Mouse (Mus musculus) C2C12 (cell line): ENCODE measurements around the gene Rnf222. TPM values are rescaled to one million over a fixed set of nuclear protein-coding genes. Genes with fewer than 3 reads are reported as not detected.
A peak's percentile ranks its signal among the peaks of the same experiment; 100 is the strongest.

Experiments used
- H3K27me3 ChIP-seq: one replicate; pipeline ENCODE4 v1.6.1; 2011; ENCODE audit not compliant: control insufficient read depth, insufficient read depth, insufficient read length
- H3K36me3 ChIP-seq: one replicate; pipeline ENCODE4 v1.6.1; 2011; ENCODE audit not compliant: control insufficient read depth, insufficient read depth
- H3K4me3 ChIP-seq: one replicate; pipeline ENCODE4 v1.5.1; 2011; ENCODE audit warnings: mild to moderate bottlenecking, control low read depth; ENCODE audit not compliant: poor library complexity, insufficient read depth, severe bottlenecking
- H3K79me2 ChIP-seq: one replicate; pipeline ENCODE4 v1.6.1; 2011; ENCODE audit not compliant: control insufficient read depth, insufficient read depth
- H3K79me3 ChIP-seq: one replicate; pipeline ENCODE4 v1.6.1; 2011; ENCODE audit warnings: low read depth, control low read depth
- H3ac ChIP-seq: one replicate; pipeline ENCODE3; 2011; ENCODE audit warnings: low read depth; ENCODE audit not compliant: control insufficient read depth, insufficient read length
- CEBPB ChIP-seq: IDR thresholded peaks from one replicate; pipeline ENCODE4 v1.6.1; 2011; ENCODE audit warnings: low read depth, mild to moderate bottlenecking, control low read depth, moderate library complexity
- CTCF ChIP-seq: IDR thresholded peaks from one replicate; pipeline ENCODE4 v1.5.1; 2011; ENCODE audit not compliant: control insufficient read depth, insufficient read depth, insufficient read length
- FOSL1 ChIP-seq: IDR thresholded peaks from one replicate; pipeline ENCODE4 v1.8.0; 2011; ENCODE audit warnings: mild to moderate bottlenecking, low read length; ENCODE audit not compliant: poor library complexity, insufficient read depth, severe bottlenecking
- MAX ChIP-seq: IDR thresholded peaks from one replicate; pipeline ENCODE4 v1.6.1; 2011; ENCODE audit warnings: mild to moderate bottlenecking, control low read depth
- MYOD1 ChIP-seq: IDR thresholded peaks from one replicate; pipeline ENCODE4 v1.6.1; 2011; ENCODE audit warnings: low read depth; ENCODE audit not compliant: control insufficient read depth, insufficient read length
- MYOG ChIP-seq: IDR thresholded peaks from one replicate; pipeline ENCODE4 v1.6.1; 2011; ENCODE audit not compliant: control insufficient read depth, insufficient read length; ENCODE audit errors: extremely low read depth
- USF1 ChIP-seq: IDR thresholded peaks from one replicate; pipeline ENCODE4 v1.6.1; 2011; ENCODE audit warnings: low read depth, mild to moderate bottlenecking, control low read depth, moderate library complexity
- polyA plus RNA-seq: library from polyadenylated mRNA; unstranded; fragments of >200 nt; fragmentation: generic; extraction: Trizol; gene quantifications from one replicate; pipeline ENCODE4 v1.2.1, GENCODE M21; 2012; ENCODE audit warnings: missing spikeins

The Rnf222 gene
- polyA plus RNA-seq, 1 experiment = not detected

DNA sequence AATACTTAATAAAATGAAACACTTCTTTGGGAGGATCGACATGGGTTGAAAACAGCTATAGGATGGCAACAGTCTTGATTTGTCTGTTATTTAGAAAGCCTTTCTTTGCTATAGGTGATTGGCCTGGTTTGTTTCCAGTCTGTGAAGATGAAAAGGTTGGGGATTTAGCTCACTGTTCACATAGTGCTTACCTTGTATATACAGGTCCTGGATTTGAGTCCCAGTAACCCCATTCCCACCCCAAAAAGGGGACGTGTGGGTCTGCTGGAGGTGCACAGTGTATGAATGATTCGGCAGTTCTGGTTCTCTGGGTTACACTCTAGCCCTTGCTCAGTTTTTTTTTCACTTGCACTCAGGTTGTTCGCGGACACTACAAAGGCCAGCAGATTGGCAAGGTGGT, 14.5 kb downstream of the Rnf222 start:
- Histone ChIP-seq H3ac (peak overlapping the region; percentile 35), H3K36me3 (peaks cover 27% of the 10 kb centered on the region), H3K79me2 (peaks cover 26% of the 10 kb centered on the region), H3K27me3 (no peaks in the 10 kb centered on the region), H3K79me3 (peaks cover 15% of the 10 kb centered on the region), H3K4me3 (peak overlapping the region; percentile 99)
- TF ChIP-seq CTCF = no peak
- TF ChIP-seq CEBPB = no peak
- no peak for TF ChIP-seq MAX
- TF ChIP-seq MYOD1 = no peak
- TF ChIP-seq FOSL1 = no peak
- TF ChIP-seq MYOG = no peak
- TF ChIP-seq USF1 = no peak

DNA sequence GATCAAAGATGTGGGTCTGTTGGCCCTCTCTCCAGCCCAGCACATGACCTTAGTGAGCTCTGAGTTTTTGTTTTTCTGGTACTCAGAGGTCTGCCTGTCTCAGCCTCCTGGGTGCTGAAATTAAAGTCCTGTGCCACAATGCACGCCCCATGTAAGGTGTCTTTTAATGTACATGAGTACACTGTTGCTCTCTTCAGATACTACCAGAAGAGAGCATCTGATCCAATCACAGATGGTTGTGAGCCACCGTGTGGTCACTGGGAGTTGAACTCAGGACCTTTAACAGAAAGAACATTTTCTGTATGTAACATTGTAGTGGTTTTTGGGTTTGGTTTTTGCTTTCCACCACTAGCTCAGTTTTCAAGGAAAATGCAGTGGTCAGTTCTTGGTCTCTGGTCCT, 15.4 kb downstream of the Rnf222 start:
- H3K36me3 ChIP-seq = peaks cover 27% of the 10 kb centered on the region
- no peak overlapping the region for H3K4me3 ChIP-seq
- no peak overlapping the region for H3ac ChIP-seq

DNA sequence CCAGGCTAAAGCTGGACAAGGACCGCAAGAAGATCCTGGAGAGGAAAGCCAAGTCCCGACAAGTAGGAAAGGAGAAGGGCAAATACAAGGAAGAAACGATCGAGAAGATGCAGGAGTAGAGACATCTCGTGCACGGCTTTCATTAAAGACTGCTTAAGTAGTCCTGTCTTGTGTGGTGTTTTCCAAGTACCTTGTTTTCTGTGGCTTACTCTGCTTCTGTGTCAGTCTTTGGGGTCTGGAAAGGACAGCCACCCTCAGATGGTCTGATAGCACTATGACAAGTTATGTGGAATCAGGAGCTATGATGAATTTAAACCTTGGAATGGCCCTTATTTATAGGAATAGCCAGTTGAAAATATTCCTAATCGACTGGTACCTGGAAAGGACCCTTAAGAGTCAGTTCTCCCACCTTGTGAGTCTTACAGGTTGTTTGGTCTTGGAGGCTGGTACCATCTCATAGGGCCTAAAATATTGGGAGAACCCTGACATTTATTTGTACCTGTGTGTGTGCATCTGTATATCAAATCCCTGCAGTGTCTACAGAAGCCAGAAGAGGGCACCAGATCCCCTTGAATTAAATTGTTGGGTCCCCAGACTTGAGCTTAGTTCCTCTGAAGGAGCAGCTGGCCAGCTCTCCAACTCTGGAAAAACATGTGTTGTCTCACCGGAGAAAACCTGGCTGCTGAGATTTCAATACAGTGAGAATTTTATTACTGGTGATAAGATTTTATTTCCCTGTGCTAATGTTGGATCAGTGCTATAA, 16.2 kb downstream of the Rnf222 start:
- Histone ChIP-seq H3K79me3 (peaks cover 15% of the 10 kb centered on the region), H3K36me3 (peaks cover 27% of the 10 kb centered on the region), H3ac (no peak overlapping the region), H3K79me2 (peaks cover 26% of the 10 kb centered on the region), H3K4me3 (no peak overlapping the region), H3K27me3 (no peaks in the 10 kb centered on the region)
- TF ChIP-seq MYOG (no peak), FOSL1 (no peak), CEBPB (no peak), USF1 (no peak), CTCF (no peak), MAX (no peak), MYOD1 (no peak)

More for the DNA sequence above, 15.4 kb downstream of the Rnf222 start:
- no peak for TF ChIP-seq CEBPB
- no peak for TF ChIP-seq USF1
- no peak for TF ChIP-seq MYOD1
- no peak for TF ChIP-seq MAX
- no peak for TF ChIP-seq MYOG
- no peak for TF ChIP-seq FOSL1
- no peak for TF ChIP-seq CTCF
- peaks cover 26% of the 10 kb centered on the region for H3K79me2 ChIP-seq
- no peaks in the 10 kb centered on the region for H3K27me3 ChIP-seq
- peaks cover 15% of the 10 kb centered on the region for H3K79me3 ChIP-seq

- H3K79me2 ChIP-seq = peaks cover 26% of the 10 kb centered on the region
- peaks cover 15% of the 10 kb centered on the region for H3K79me3 ChIP-seq
- no peak overlapping the region for H3ac ChIP-seq
- peaks cover 27% of the 10 kb centered on the region for H3K36me3 ChIP-seq
- no peak for TF ChIP-seq CTCF
- no peak for TF ChIP-seq MYOD1
- no peak for TF ChIP-seq MAX
- no peak for TF ChIP-seq FOSL1
- no peak for TF ChIP-seq USF1
- TF ChIP-seq CEBPB = no peak
- TF ChIP-seq MYOG = no peak
- H3K4me3 ChIP-seq = no peak overlapping the region
- H3K27me3 ChIP-seq = no peaks in the 10 kb centered on the region
Observed at GRCm38 (mm10) chr11:68905138-68905531, 16.8 kb downstream of the Rnf222 start.

- Histone ChIP-seq H3K4me3 (no peak overlapping the region), H3K79me2 (peaks cover 26% of the 10 kb centered on the region), H3K36me3 (peaks cover 27% of the 10 kb centered on the region), H3K27me3 (no peaks in the 10 kb centered on the region), H3ac (no peak overlapping the region), H3K79me3 (peaks cover 15% of the 10 kb centered on the region)
- TF ChIP-seq USF1 = no peak
- no peak for TF ChIP-seq CEBPB
- TF ChIP-seq MAX = no peak
- TF ChIP-seq MYOD1 = no peak
- no peak for TF ChIP-seq FOSL1
- no peak for TF ChIP-seq MYOG
- TF ChIP-seq CTCF = no peak
Observed at GRCm38 (mm10) chr11:68905665-68906460, 17.5 kb downstream of the Rnf222 start.
